31 mouse cellular contexts compared by ENCODE assay signal in genomic region chr17:59373505-59374106, GRCm38 (mm10).
A peak's percentile ranks its signal among the peaks of the same experiment; 100 is the strongest.
DNase-seq lines count a peak whose midpoint lies in the region; ATAC-seq and TF ChIP-seq lines count a peak whose summit lies in the region.
"Had no signal": no experiment of that assay in that cellular context is flagged by ENCODE, and none has a peak within 500 bp of the region (broad histone marks: within the 10 kb centered on the region; RNA-seq: fewer than 3 reads in every experiment).

No protein-coding gene starts in this region.

- H3K9me3 ChIP-seq in forebrain, postnatal 0 days (ENCODE audit: low read length) = no peaks in the 10 kb centered on the region
- no peaks in the 10 kb centered on the region for H3K9me3 ChIP-seq in forebrain, embryonic 13.5 days (replicated peaks)
- H3K9me3 ChIP-seq in limb, embryonic 14.5 days (ENCODE audit: control insufficient read depth, low read length) = no peaks in the 10 kb centered on the region
- H3K9me3 ChIP-seq: embryonic facial prominence, embryonic 13.5 days; forebrain, embryonic 12.5 days; heart, embryonic 13.5 days; hindbrain, embryonic 15.5 days; kidney, embryonic 15.5 days; lung, embryonic 15.5 days; neural tube, embryonic 13.5 days; stomach, embryonic 15.5 days had no signal

- DNase-seq in forebrain, postnatal 0 days = no peak
- peak; percentile 12 to 43 for DNase-seq in layer of hippocampus, postnatal 14 days (ENCODE audit: low spot score in 2 of 2)
- DNase-seq in layer of hippocampus, adult 8-10 months (ENCODE audit: low spot score in 2 of 2) = no peak
- peak; percentile 73 for DNase-seq in limb, embryonic 14.5 days (ENCODE audit: low spot score)
- DNase-seq in T-cell, adult 2 months (ENCODE audit: low spot score) = no peak
- DNase-seq: adrenal gland, adult 2 months; adrenal gland, postnatal 36 days; cerebellum, adult 18-20 months; cerebellum, postnatal 36 days; embryo, embryonic 11 days; heart, postnatal 10 days; kidney, adult 18-20 months; kidney, postnatal 36 days; lung, postnatal 36 days; retina, postnatal 1 day; right cerebral cortex, postnatal 14 days had no signal

- no peak for TF ChIP-seq POLR2A in embryonic fibroblast, embryonic 13.5 days (IDR thresholded peaks at IDR 0.05; ENCODE audit: low read depth, low read length)
- TF ChIP-seq POLR2A in limb, embryonic 14.5 days (IDR thresholded peaks at IDR 0.05; ENCODE audit: borderline replicate concordance, extremely low read depth, insufficient read depth, insufficient read length) = no peak

- H3K27ac ChIP-seq in forebrain, postnatal 0 days (ENCODE audit: low read depth, low read length) = no peak overlapping the region
- no peak overlapping the region for H3K27ac ChIP-seq in forebrain, embryonic 13.5 days
- peak overlapping the region; percentile 77; the same call in 1 of the 2 replicates for H3K27ac ChIP-seq in embryonic fibroblast, embryonic 13.5 days (ENCODE audit: insufficient read depth, low read length)
- H3K27ac ChIP-seq in limb, embryonic 14.5 days (replicated peaks; ENCODE audit: low read depth, low read length) = 0 out of 2 replicates have a peak overlapping the region, but pooled peaks have one; percentile 43
- H3K27ac ChIP-seq: embryonic facial prominence, embryonic 13.5 days; forebrain, embryonic 12.5 days; heart, embryonic 13.5 days; hindbrain, embryonic 15.5 days; kidney, embryonic 15.5 days; layer of hippocampus, adult 2 months; lung, embryonic 15.5 days; neural tube, embryonic 13.5 days; stomach, embryonic 15.5 days had no signal

- no peak for TF ChIP-seq CTCF in forebrain, postnatal 0 days (IDR thresholded peaks at IDR 0.05; ENCODE audit: low read depth)
- no peak for TF ChIP-seq CTCF in embryonic fibroblast, embryonic 13.5 days (IDR thresholded peaks at IDR 0.05; ENCODE audit: borderline replicate concordance, insufficient read depth, low read length)

- 68% methylated on average over 7 of the region's 7 CpGs for WGBS in forebrain, postnatal 0 days
- WGBS in forebrain, embryonic 13.5 days = 66% methylated on average over 7 of the region's 7 CpGs
- 23% methylated on average over 7 of the region's 7 CpGs for WGBS in limb, embryonic 14.5 days

- H3K9ac ChIP-seq in forebrain, postnatal 0 days = no peak overlapping the region
- H3K9ac ChIP-seq in forebrain, embryonic 13.5 days = no peak overlapping the region
- H3K9ac ChIP-seq in limb, embryonic 14.5 days (ENCODE audit: low read depth, low read length, severe bottlenecking) = no peak overlapping the region
- H3K9ac ChIP-seq: embryonic facial prominence, embryonic 13.5 days; forebrain, embryonic 12.5 days; heart, embryonic 13.5 days; hindbrain, embryonic 15.5 days; kidney, embryonic 15.5 days; lung, embryonic 15.5 days; neural tube, embryonic 13.5 days; stomach, embryonic 15.5 days had no signal

- H3K4me2 ChIP-seq in forebrain, postnatal 0 days (ENCODE audit: low read depth) = no peak overlapping the region
- no peak overlapping the region for H3K4me2 ChIP-seq in forebrain, embryonic 13.5 days
- H3K4me2 ChIP-seq in limb, embryonic 14.5 days (replicated peaks; ENCODE audit: low read depth, low read length, severe bottlenecking) = no peak overlapping the region
- H3K4me2 ChIP-seq: embryonic facial prominence, embryonic 13.5 days; forebrain, embryonic 12.5 days; heart, embryonic 13.5 days; hindbrain, embryonic 15.5 days; kidney, embryonic 15.5 days; liver, embryonic 11.5 days; lung, embryonic 15.5 days; midbrain, embryonic 11.5 days; neural tube, embryonic 13.5 days; stomach, embryonic 15.5 days had no signal

- H3K27me3 ChIP-seq in forebrain, postnatal 0 days (ENCODE audit: insufficient read depth, low read length) = no peaks in the 10 kb centered on the region
- no peaks in the 10 kb centered on the region for H3K27me3 ChIP-seq in forebrain, embryonic 13.5 days
- H3K27me3 ChIP-seq in limb, embryonic 14.5 days (ENCODE audit: control insufficient read depth, insufficient read depth, low read length) = no peaks in the 10 kb centered on the region
- H3K27me3 ChIP-seq: embryonic facial prominence, embryonic 13.5 days; forebrain, embryonic 12.5 days; heart, embryonic 13.5 days; hindbrain, embryonic 15.5 days; kidney, embryonic 15.5 days; lung, embryonic 15.5 days; neural tube, embryonic 13.5 days; stomach, embryonic 15.5 days had no signal

- no peaks in the 10 kb centered on the region for H3K36me3 ChIP-seq in forebrain, postnatal 0 days (ENCODE audit: insufficient read depth)
- no peaks in the 10 kb centered on the region for H3K36me3 ChIP-seq in forebrain, embryonic 13.5 days (ENCODE audit: poor library complexity, severe bottlenecking)
- H3K36me3 ChIP-seq in limb, embryonic 14.5 days (ENCODE audit: control insufficient read depth, insufficient read depth, low read length) = no peaks in the 10 kb centered on the region
- H3K36me3 ChIP-seq: embryonic facial prominence, embryonic 13.5 days; forebrain, embryonic 12.5 days; heart, embryonic 13.5 days; hindbrain, embryonic 15.5 days; kidney, embryonic 15.5 days; lung, embryonic 15.5 days; neural tube, embryonic 13.5 days; stomach, embryonic 15.5 days had no signal

- ATAC-seq in forebrain, postnatal 0 days = peak; percentile 45
- no peak for ATAC-seq in forebrain, embryonic 13.5 days
- ATAC-seq in limb, embryonic 14.5 days (ENCODE audit: low FRiP score, low read depth) = peak; percentile 85
- ATAC-seq: activated CD4-positive, CD25-positive, alpha-beta regulatory T cell, adult 4 months; CD4-positive, CD25-positive, alpha-beta regulatory T cell, adult 4 months had no signal

- no peaks in the 10 kb centered on the region for H3K4me1 ChIP-seq in forebrain, postnatal 0 days (ENCODE audit: insufficient read depth)
- H3K4me1 ChIP-seq in forebrain, embryonic 13.5 days = no peaks in the 10 kb centered on the region
- H3K4me1 ChIP-seq in embryonic fibroblast, embryonic 13.5 days (ENCODE audit: control insufficient read depth, insufficient read depth, low read length) = no peaks in the 10 kb centered on the region
- peaks cover 12% of the 10 kb centered on the region for H3K4me1 ChIP-seq in limb, embryonic 14.5 days (ENCODE audit: control insufficient read depth, insufficient read depth, low read length)
- H3K4me1 ChIP-seq: embryonic facial prominence, embryonic 13.5 days; forebrain, embryonic 12.5 days; heart, embryonic 13.5 days; hindbrain, embryonic 15.5 days; kidney, embryonic 15.5 days; lung, embryonic 15.5 days; neural tube, embryonic 13.5 days; stomach, embryonic 15.5 days had no signal

- H3K4me3 ChIP-seq in forebrain, postnatal 0 days (ENCODE audit: low read depth, low read length) = no peak overlapping the region
- no peak overlapping the region for H3K4me3 ChIP-seq in forebrain, embryonic 13.5 days
- no peak overlapping the region for H3K4me3 ChIP-seq in embryonic fibroblast, embryonic 13.5 days (ENCODE audit: insufficient read depth, low read length)
- no peak overlapping the region for H3K4me3 ChIP-seq in limb, embryonic 14.5 days (replicated peaks; ENCODE audit: low read length)
- H3K4me3 ChIP-seq: embryonic facial prominence, embryonic 13.5 days; forebrain, embryonic 12.5 days; heart, embryonic 13.5 days; hindbrain, embryonic 15.5 days; kidney, embryonic 15.5 days; layer of hippocampus, adult 2 months; lung, embryonic 15.5 days; neural tube, embryonic 13.5 days; stomach, embryonic 15.5 days had no signal

Comparison
In these comparisons a context has a peak if more than half of its experiments do, and no peak if none do; other contexts are left out.
1. DNase-seq: peak in layer of hippocampus, postnatal 14 days (2 of 2) and limb, embryonic 14.5 days (single experiment); none in forebrain, postnatal 0 days (single experiment), layer of hippocampus, adult 8-10 months (0 of 2) and T-cell, adult 2 months (single experiment).
2. H3K27ac ChIP-seq: peak in embryonic fibroblast, embryonic 13.5 days (single experiment) and limb, embryonic 14.5 days (single experiment); none in forebrain, postnatal 0 days (single experiment) and forebrain, embryonic 13.5 days (single experiment).